In the genomic region with DNA sequence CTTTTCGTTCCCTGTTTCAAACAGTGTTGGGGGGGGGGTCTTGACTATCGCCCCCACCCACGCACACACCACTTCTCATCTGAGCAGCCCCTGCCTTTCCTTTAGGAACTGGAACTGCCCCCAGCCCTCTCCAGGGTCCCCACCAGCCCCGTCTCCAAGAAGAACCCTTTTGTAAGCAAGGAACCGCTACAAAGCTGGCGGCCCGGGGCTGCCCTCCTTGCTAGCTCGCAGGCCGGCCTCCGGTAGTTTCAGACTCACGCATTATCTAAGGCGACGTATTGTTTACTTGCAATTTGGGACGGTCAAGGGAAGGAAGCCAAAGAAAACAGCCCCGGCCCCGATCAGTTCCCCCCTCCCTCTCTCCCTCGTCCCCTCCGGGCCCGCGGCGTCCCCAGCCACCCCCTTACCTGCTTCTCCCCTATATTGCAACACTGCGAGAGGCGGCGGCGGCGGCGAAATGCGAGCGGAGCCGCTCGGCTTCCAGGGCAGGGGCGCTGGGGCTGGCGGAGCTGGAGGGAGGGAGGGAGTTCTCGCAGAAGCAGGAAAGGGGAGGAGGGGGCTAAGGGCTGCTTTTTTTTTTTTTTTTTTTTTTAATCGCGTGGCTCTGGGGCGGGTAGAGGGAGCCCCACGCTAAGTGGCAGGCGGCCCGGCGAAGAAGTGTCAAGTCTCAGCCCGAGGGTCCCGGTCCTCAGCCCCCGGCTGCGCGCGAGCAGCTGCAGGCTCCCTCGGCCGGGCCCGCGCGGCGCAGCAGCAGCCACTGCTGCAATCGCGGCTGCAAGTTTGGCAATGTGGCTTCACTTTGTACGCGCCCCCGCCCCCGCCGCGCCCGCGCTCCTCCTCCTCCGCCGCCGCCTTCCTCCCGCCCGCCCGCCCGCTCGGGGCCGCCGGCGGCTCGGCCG, we compare ENCODE assay signal across 8 mouse cellular contexts. TPM values are rescaled to one million over a fixed set of nuclear protein-coding genes. Genes with fewer than 3 reads are reported as not detected.
A peak's percentile ranks its signal among the peaks of the same experiment; 100 is the strongest.
DNase-seq lines count a peak whose midpoint lies in the region; ATAC-seq and TF ChIP-seq lines count a peak whose summit lies in the region.

Lmo4 (minus strand) TSS at position 808 of the 899 bp plus-strand sequence.

- peak within 1 kb of the TSS; percentile 94 for H3K9ac ChIP-seq in embryonic facial prominence, embryonic 12.5 days
- peak within 1 kb of the TSS; percentile 97 for H3K9ac ChIP-seq in heart, adult 2 months (ENCODE audit: low read depth, low read length)
- H3K9ac ChIP-seq in limb, embryonic 15.5 days: peak within 1 kb of the TSS; percentile 93
- peak within 1 kb of the TSS; percentile 77 for H3K9ac ChIP-seq in midbrain, embryonic 16.5 days (ENCODE audit: low read depth, low read length)

- intact Hi-C loops in heart, adult 2 months (cut with DNase I): loop anchor here (5.0 to 10.0 kb wide), 4 partner anchors 607 to 1440 kb away; partner anchors contain the start of gene Gtf2b

- WGBS in embryonic facial prominence, embryonic 12.5 days: under 1% methylated on average over 54 of the region's 76 CpGs
- under 1% methylated on average over 53 of the region's 76 CpGs for WGBS in heart, adult 2 months
- under 1% methylated on average over 61 of the region's 76 CpGs for WGBS in kidney, adult 2 months
- under 1% methylated on average over 64 of the region's 76 CpGs for WGBS in limb, embryonic 15.5 days
- 0% methylated on average over 34 of the region's 76 CpGs for WGBS in midbrain, embryonic 16.5 days

- H3K4me3 ChIP-seq in embryonic facial prominence, embryonic 12.5 days: peak within 1 kb of the TSS; percentile 75
- H3K4me3 ChIP-seq in heart, adult 2 months: peak within 1 kb of the TSS; percentile 88
- H3K4me3 ChIP-seq in kidney, adult 2 months (ENCODE audit: insufficient read depth, low read depth, low read length): peak within 1 kb of the TSS; percentile 94
- peak within 1 kb of the TSS; percentile 79 for H3K4me3 ChIP-seq in limb, embryonic 15.5 days
- peak within 1 kb of the TSS; percentile 88 for H3K4me3 ChIP-seq in midbrain, embryonic 16.5 days (ENCODE audit: low read depth, low read length)

- TF ChIP-seq POLR2A in heart, adult 2 months (IDR thresholded peaks at IDR 0.05; ENCODE audit: insufficient read depth, low read depth, low read length): peak; percentile 76; the same call in 1 of the 2 replicates
- TF ChIP-seq POLR2A in kidney, adult 2 months (IDR thresholded peaks at IDR 0.05; ENCODE audit: low read depth, low read length): peak; percentile 83

- peak; percentile 64 for ATAC-seq in embryonic facial prominence, embryonic 12.5 days (ENCODE audit: insufficient number of reproducible peaks, insufficient read depth, low FRiP score, low TSS enrichment)
- ATAC-seq in limb, embryonic 15.5 days (ENCODE audit: insufficient number of reproducible peaks, low FRiP score, low TSS enrichment, low read depth): peak; percentile 79
- peak; percentile 86 for ATAC-seq in midbrain, embryonic 16.5 days

- TF ChIP-seq EP300 in heart, adult 2 months (IDR thresholded peaks at IDR 0.05; ENCODE audit: insufficient read depth, low read depth, low read length): no peak

- H3K27ac ChIP-seq in embryonic facial prominence, embryonic 12.5 days: peak within 1 kb of the TSS; percentile 99
- peak within 1 kb of the TSS; percentile 94 for H3K27ac ChIP-seq in heart, adult 2 months
- H3K27ac ChIP-seq in kidney, adult 2 months (ENCODE audit: insufficient read depth, low read depth, low read length): peak within 1 kb of the TSS; percentile 96
- peak within 1 kb of the TSS; percentile 99 for H3K27ac ChIP-seq in limb, embryonic 15.5 days
- peak within 1 kb of the TSS; percentile 95 for H3K27ac ChIP-seq in midbrain, embryonic 16.5 days (ENCODE audit: low read length)

- peaks cover 4% of the 10 kb centered on the region; the same call in 1 of the 2 replicates for H3K36me3 ChIP-seq in embryonic facial prominence, embryonic 12.5 days
- peaks cover 15% of the 10 kb centered on the region for H3K36me3 ChIP-seq in heart, adult 2 months (ENCODE audit: control insufficient read depth, insufficient read depth, low read length)
- H3K36me3 ChIP-seq in kidney, adult 2 months (ENCODE audit: control insufficient read depth, insufficient read depth, low read length): peaks cover 2% of the 10 kb centered on the region; the same call in 1 of the 2 replicates
- peaks cover 3% of the 10 kb centered on the region; the same call in 1 of the 2 replicates for H3K36me3 ChIP-seq in limb, embryonic 15.5 days
- no peaks in the 10 kb centered on the region for H3K36me3 ChIP-seq in midbrain, embryonic 16.5 days (ENCODE audit: control insufficient read depth, insufficient read depth, low read length)

- no peaks in the 10 kb centered on the region for H3K9me3 ChIP-seq in embryonic facial prominence, embryonic 12.5 days
- H3K9me3 ChIP-seq in limb, embryonic 15.5 days: no peaks in the 10 kb centered on the region
- no peaks in the 10 kb centered on the region for H3K9me3 ChIP-seq in midbrain, embryonic 16.5 days (replicated peaks; ENCODE audit: control insufficient read depth, low read length, poor library complexity, severe bottlenecking)

- H3K27me3 ChIP-seq in embryonic facial prominence, embryonic 12.5 days: no peaks in the 10 kb centered on the region
- no peaks in the 10 kb centered on the region for H3K27me3 ChIP-seq in heart, adult 2 months (ENCODE audit: control insufficient read depth, insufficient read depth, low read length)
- no peaks in the 10 kb centered on the region for H3K27me3 ChIP-seq in kidney, adult 2 months (replicated peaks; ENCODE audit: control insufficient read depth, insufficient read depth, low read length)
- no peaks in the 10 kb centered on the region for H3K27me3 ChIP-seq in limb, embryonic 15.5 days
- H3K27me3 ChIP-seq in midbrain, embryonic 16.5 days (ENCODE audit: control insufficient read depth, insufficient read depth, low read depth, low read length): no peaks in the 10 kb centered on the region

- H3K4me2 ChIP-seq in embryonic facial prominence, embryonic 12.5 days (replicated peaks): peak within 1 kb of the TSS; percentile 82
- H3K4me2 ChIP-seq in limb, embryonic 15.5 days: peak within 1 kb of the TSS; percentile 91
- H3K4me2 ChIP-seq in midbrain, embryonic 16.5 days (ENCODE audit: low read length): peak within 1 kb of the TSS; percentile 90

- DNase-seq in 3T3-L1 (ENCODE audit: low read depth, low spot score): peak; percentile 76
- DNase-seq in adrenal gland, postnatal 10 days: peak; percentile 94
- peak; percentile 93 for DNase-seq in heart, adult 2 months
- peak; percentile 89 for DNase-seq in kidney, adult 2 months
- peak; percentile 78 to 88 for DNase-seq in spleen, postnatal 4 days (ENCODE audit: low spot score in 2 of 2)

- peaks cover 14% of the 10 kb centered on the region; the same call in 1 of the 2 replicates for H3K4me1 ChIP-seq in embryonic facial prominence, embryonic 12.5 days
- H3K4me1 ChIP-seq in heart, adult 2 months (ENCODE audit: control insufficient read depth, insufficient read depth, low read length): peaks cover 6% of the 10 kb centered on the region; the same call in 1 of the 2 replicates
- H3K4me1 ChIP-seq in kidney, adult 2 months (ENCODE audit: control insufficient read depth, insufficient read depth, low read length): peaks cover 19% of the 10 kb centered on the region
- peaks cover 25% of the 10 kb centered on the region for H3K4me1 ChIP-seq in limb, embryonic 15.5 days
- H3K4me1 ChIP-seq in midbrain, embryonic 16.5 days (ENCODE audit: control insufficient read depth, insufficient read depth, low read length): peaks cover 23% of the 10 kb centered on the region

- no peaks in the 10 kb centered on the region for H3K79me2 ChIP-seq in heart, adult 2 months (replicated peaks; ENCODE audit: control insufficient read depth, insufficient read depth, low read length)

- no peak for TF ChIP-seq CTCF in heart, adult 2 months (IDR thresholded peaks at IDR 0.05)
- no peak for TF ChIP-seq CTCF in kidney, adult 2 months (conservative IDR thresholded peaks at IDR 0.05; ENCODE audit: insufficient read depth, insufficient read length, low read depth, low read length)

RNA-seq across cellular contexts. Expression of gene Lmo4, which starts in this region (rescaled TPM):
- total RNA-seq in adrenal gland, postnatal 10 days (2021): 10 to 100 TPM; 63.1 to 65.6 TPM
- polyA plus RNA-seq in embryonic facial prominence, embryonic 12.5 days (2016; fragmentation: Nextera tagmentation; extraction: Ambion mirVana): 84.0 and 91.2 TPM in 2 replicates
- 10 to 100 TPM; 29.0 to 34.3 TPM for total RNA-seq in heart, adult 2 months (2021)
- 33.8 and 49.4 TPM in 2 replicates for polyA plus RNA-seq in heart, adult 2 months (2012; rRNA removed)
- 88.7 and 108 TPM in 2 replicates for polyA plus RNA-seq in kidney, adult 2 months (2012; rRNA removed)
- 68.1 and 97.7 TPM in 2 replicates for polyA plus RNA-seq in limb, embryonic 15.5 days (2015; fragmentation: Nextera tagmentation; extraction: Ambion mirVana)
- polyA plus RNA-seq in midbrain, embryonic 16.5 days (2015; fragmentation: Nextera tagmentation; extraction: Ambion mirVana): 72.0 and 86.3 TPM in 2 replicates

Comparison
In these comparisons a context has a peak if more than half of its experiments do, and no peak if none do; other contexts are left out.
1. Peak in every context shown above with its lines: DNase-seq, ATAC-seq, H3K4me3 ChIP-seq and H3K27ac ChIP-seq.